Mouse (Mus musculus) kidney, adult 2 months (tissue): ENCODE results near the gene Fbxo41.

Source experiments
- CTCF ChIP-seq: fragments of 200-500 bp; conservative IDR thresholded peaks from 2 replicates; pipeline ENCODE4 v1.5.1; 2011; ENCODE audit warnings: low read depth, mild to moderate bottlenecking, control low read depth, low read length, moderate library complexity, mixed read lengths; ENCODE audit not compliant: insufficient read depth, insufficient read length
- POLR2A ChIP-seq: fragments of 200-500 bp; IDR thresholded peaks from one replicate; pipeline ENCODE4 v1.6.1; 2011; ENCODE audit warnings: low read depth, low read length, control low read depth

DNA sequence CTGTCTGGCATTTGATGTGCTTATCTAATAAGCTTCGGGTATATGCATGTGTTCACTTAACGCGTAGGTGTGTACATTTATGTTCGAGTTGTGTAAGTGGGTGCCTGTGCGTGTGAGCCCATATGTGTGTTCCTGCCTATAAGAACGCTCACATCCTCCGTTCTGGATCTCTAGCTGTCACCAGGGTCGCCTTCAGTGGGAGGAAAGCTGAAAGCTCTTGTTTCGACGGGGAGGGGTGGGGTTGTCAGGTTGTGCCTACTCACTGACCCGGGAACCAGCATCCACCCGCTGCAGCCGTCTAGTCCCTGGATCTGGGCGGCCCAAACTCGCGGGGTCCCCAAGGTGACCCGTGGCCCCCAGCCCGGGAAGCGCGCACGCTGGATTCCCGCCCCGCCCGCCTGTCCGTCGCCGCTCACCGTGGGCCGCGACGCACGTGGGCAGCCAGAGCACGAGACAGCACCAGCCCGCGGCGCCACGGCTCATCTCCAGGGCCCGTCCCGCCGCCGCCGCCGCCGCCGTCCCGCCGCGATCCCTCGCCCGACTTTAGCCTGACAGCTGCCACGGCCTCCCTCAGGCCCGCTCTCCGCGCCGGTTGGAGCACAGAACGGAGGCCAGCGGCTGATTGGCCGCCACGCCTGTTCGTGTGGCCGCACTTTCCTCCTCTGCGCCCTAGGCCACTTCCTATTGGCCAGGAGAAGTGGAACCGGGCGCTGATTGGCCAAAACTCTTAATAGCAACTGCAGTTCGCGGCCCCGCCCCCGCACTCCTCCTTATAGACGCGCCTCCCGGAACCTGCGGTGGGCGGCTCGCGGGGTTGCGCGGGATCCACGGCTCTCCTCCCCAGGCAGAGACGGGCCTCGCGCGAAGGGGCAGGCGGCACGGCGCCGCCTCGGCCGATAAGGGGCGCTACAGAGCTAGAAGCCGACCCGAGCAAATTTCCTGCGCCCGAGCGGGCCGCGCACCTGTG, 51.8 kb downstream of the Fbxo41 start, which contains the start of gene Cct7:
- TF ChIP-seq POLR2A: no peak
- peak; percentile 53 for TF ChIP-seq CTCF
